Mouse (Mus musculus): ENCODE measurements at regions not wholly inside any gene's neighbourhood (a gene's known extent, or its start where the extent isn't known, plus 50 kb on each side); places are given as distances from the start of the nearest gene placed in this dataset.

GRCm38 (mm10) chr8:92194065-92194464, 163.4 kb upstream of the Irx5 start:
- peak; percentile 61; the same call in 1 of the 2 replicates for ATAC-seq (ENCODE audit: low FRiP score, low read depth)
- Histone ChIP-seq H3K9ac (peak overlapping the region; percentile 31; the same call in 1 of the 2 replicates), H3K4me2 (replicated peaks) (peak overlapping the region; percentile 51)

GRCm38 (mm10) chr8:92190261-92191025, 167.0 kb upstream of the Irx5 start:
- H3K27me3 ChIP-seq, result peaks cover 19% of the 10 kb centered on the region
- H3K4me3 ChIP-seq, result no peak overlapping the region
- H3K4me2 ChIP-seq (replicated peaks), result no peak overlapping the region
- no peaks in the 10 kb centered on the region for H3K36me3 ChIP-seq
- ATAC-seq (ENCODE audit: low FRiP score, low read depth), result no peak
- H3K9me3 ChIP-seq, result no peaks in the 10 kb centered on the region
- 82% methylated on average over 16 of the region's 16 CpGs for WGBS
- no peak overlapping the region for H3K9ac ChIP-seq
- H3K4me1 ChIP-seq, result peaks cover 18% of the 10 kb centered on the region
- H3K27ac ChIP-seq, result no peak overlapping the region

More at GRCm38 (mm10) chr8:92194065-92194464, 163.4 kb upstream of the Irx5 start:
- Histone ChIP-seq H3K27ac (peak overlapping the region; percentile 28; the same call in 1 of the 2 replicates), H3K27me3 (peaks cover 26% of the 10 kb centered on the region), H3K36me3 (no peaks in the 10 kb centered on the region), H3K9me3 (no peaks in the 10 kb centered on the region), H3K4me1 (peaks cover 14% of the 10 kb centered on the region), H3K4me3 (0 out of 2 replicates have a peak overlapping the region, but pooled peaks have one; percentile 10)
- 17% methylated on average over 14 of the region's 14 CpGs for WGBS

- no peaks in the 10 kb centered on the region for H3K36me3 ChIP-seq
- WGBS, result 25% methylated on average over 1 of the region's 1 CpGs
- no peak overlapping the region for H3K27ac ChIP-seq
- peaks cover 28% of the 10 kb centered on the region for H3K27me3 ChIP-seq
- ATAC-seq (ENCODE audit: low FRiP score, low read depth), result no peak
- H3K9me3 ChIP-seq, result no peaks in the 10 kb centered on the region
- no peak overlapping the region for H3K4me3 ChIP-seq
- H3K9ac ChIP-seq, result no peak overlapping the region
- no peak overlapping the region for H3K4me2 ChIP-seq (replicated peaks)
- H3K4me1 ChIP-seq, result peaks cover 18% of the 10 kb centered on the region
Observed at GRCm38 (mm10) chr8:92183331-92183730, 174.1 kb upstream of the Irx5 start.

- Histone ChIP-seq H3K4me2 (replicated peaks) (no peak overlapping the region), H3K4me3 (no peak overlapping the region), H3K36me3 (no peaks in the 10 kb centered on the region), H3K9ac (no peak overlapping the region), H3K4me1 (peaks cover 37% of the 10 kb centered on the region), H3K27ac (no peak overlapping the region), H3K9me3 (no peaks in the 10 kb centered on the region), H3K27me3 (peaks cover 32% of the 10 kb centered on the region)
- no peak for ATAC-seq (ENCODE audit: low FRiP score, low read depth)
- 89% methylated on average over 4 of the region's 4 CpGs for whole genome bisulfite sequencing
Observed at GRCm38 (mm10) chr8:92180651-92181050, 176.8 kb upstream of the Irx5 start.

GRCm38 (mm10) chr8:92179327-92179726, 178.1 kb upstream of the Irx5 start:
- Histone ChIP-seq H3K4me2 (replicated peaks) (no peak overlapping the region), H3K36me3 (no peaks in the 10 kb centered on the region), H3K27ac (no peak overlapping the region), H3K4me1 (peaks cover 35% of the 10 kb centered on the region), H3K9me3 (no peaks in the 10 kb centered on the region), H3K27me3 (peaks cover 29% of the 10 kb centered on the region), H3K9ac (no peak overlapping the region), H3K4me3 (no peak overlapping the region)
- ATAC-seq (ENCODE audit: low FRiP score, low read depth), result no peak
- WGBS, result 25% methylated on average over 2 of the region's 2 CpGs

- H3K27me3 ChIP-seq, result peaks cover 18% of the 10 kb centered on the region
- H3K36me3 ChIP-seq, result no peaks in the 10 kb centered on the region
- no peak overlapping the region for H3K27ac ChIP-seq
- WGBS, result 69% methylated on average over 5 of the region's 5 CpGs
- H3K4me2 ChIP-seq (replicated peaks), result no peak overlapping the region
- H3K9me3 ChIP-seq, result no peaks in the 10 kb centered on the region
- no peak for ATAC-seq (ENCODE audit: low FRiP score, low read depth)
- no peak overlapping the region for H3K4me3 ChIP-seq
- peaks cover 47% of the 10 kb centered on the region for H3K4me1 ChIP-seq
- no peak overlapping the region for H3K9ac ChIP-seq
Observed at GRCm38 (mm10) chr8:92176101-92176500, 181.3 kb upstream of the Irx5 start.

- no peak for ATAC-seq (ENCODE audit: low FRiP score, low read depth)
- Histone ChIP-seq H3K4me1 (peaks cover 38% of the 10 kb centered on the region), H3K27ac (no peak overlapping the region), H3K36me3 (no peaks in the 10 kb centered on the region), H3K9ac (no peak overlapping the region), H3K9me3 (no peaks in the 10 kb centered on the region), H3K27me3 (peaks cover 21% of the 10 kb centered on the region), H3K4me3 (no peak overlapping the region), H3K4me2 (replicated peaks) (no peak overlapping the region)
- WGBS, result 71% methylated on average over 2 of the region's 2 CpGs
Observed at GRCm38 (mm10) chr8:92174106-92174505, 183.3 kb upstream of the Irx5 start.

- no peaks in the 10 kb centered on the region for H3K36me3 ChIP-seq
- H3K4me1 ChIP-seq, result peaks cover 35% of the 10 kb centered on the region
- no peaks in the 10 kb centered on the region for H3K9me3 ChIP-seq
- H3K4me3 ChIP-seq, result no peak overlapping the region
- no peak for ATAC-seq (ENCODE audit: low FRiP score, low read depth)
- no peak overlapping the region for H3K4me2 ChIP-seq (replicated peaks)
- 49% methylated on average over 2 of the region's 2 CpGs for WGBS
- H3K9ac ChIP-seq, result no peak overlapping the region
- H3K27me3 ChIP-seq, result peaks cover 26% of the 10 kb centered on the region
- no peak overlapping the region for H3K27ac ChIP-seq
Observed at GRCm38 (mm10) chr8:92171578-92171977, 185.8 kb upstream of the Irx5 start.

GRCm38 (mm10) chr8:92167340-92167783, 190.1 kb upstream of the Irx5 start:
- Histone ChIP-seq H3K9ac (no peak overlapping the region), H3K27ac (no peak overlapping the region), H3K4me3 (no peak overlapping the region), H3K9me3 (no peaks in the 10 kb centered on the region), H3K4me2 (replicated peaks) (no peak overlapping the region), H3K36me3 (no peaks in the 10 kb centered on the region), H3K4me1 (peaks cover 25% of the 10 kb centered on the region), H3K27me3 (peaks cover 26% of the 10 kb centered on the region)
- 11% methylated on average over 4 of the region's 4 CpGs for WGBS
- ATAC-seq (ENCODE audit: low FRiP score, low read depth), result no peak

- WGBS, result 83% methylated on average over 6 of the region's 6 CpGs
Observed at GRCm38 (mm10) chr8:92165306-92165705, 192.1 kb upstream of the Irx5 start.

GRCm38 (mm10) chr8:92164496-92164895, 192.9 kb upstream of the Irx5 start:
- Histone ChIP-seq H3K27me3 (peaks cover 11% of the 10 kb centered on the region; the same call in 1 of the 2 replicates), H3K4me2 (replicated peaks) (no peak overlapping the region), H3K36me3 (no peaks in the 10 kb centered on the region), H3K4me1 (peaks cover 18% of the 10 kb centered on the region), H3K27ac (no peak overlapping the region), H3K4me3 (no peak overlapping the region), H3K9me3 (0 out of 2 replicates have a peak, but pooled peaks cover 3% of the 10 kb centered on the region), H3K9ac (no peak overlapping the region)
- no peak for ATAC-seq (ENCODE audit: low FRiP score, low read depth)
- WGBS, result 93% methylated on average over 4 of the region's 4 CpGs

More at GRCm38 (mm10) chr8:92165306-92165705, 192.1 kb upstream of the Irx5 start:
- Histone ChIP-seq H3K4me1 (peaks cover 16% of the 10 kb centered on the region), H3K4me2 (replicated peaks) (no peak overlapping the region), H3K36me3 (no peaks in the 10 kb centered on the region), H3K27ac (no peak overlapping the region), H3K9ac (no peak overlapping the region), H3K9me3 (0 out of 2 replicates have a peak, but pooled peaks cover 3% of the 10 kb centered on the region), H3K27me3 (peaks cover 16% of the 10 kb centered on the region), H3K4me3 (no peak overlapping the region)
- ATAC-seq (ENCODE audit: low FRiP score, low read depth), result no peak

- H3K27ac ChIP-seq, result no peak overlapping the region
- peaks cover 10% of the 10 kb centered on the region for H3K4me1 ChIP-seq
- no peak overlapping the region for H3K4me2 ChIP-seq (replicated peaks)
- WGBS, result 58% methylated on average over 2 of the region's 2 CpGs
- no peak overlapping the region for H3K9ac ChIP-seq
- no peak overlapping the region for H3K4me3 ChIP-seq
- no peak for ATAC-seq (ENCODE audit: low FRiP score, low read depth)
- 0 out of 2 replicates have a peak, but pooled peaks cover 3% of the 10 kb centered on the region for H3K9me3 ChIP-seq
- peaks cover 26% of the 10 kb centered on the region for H3K27me3 ChIP-seq
- no peaks in the 10 kb centered on the region for H3K36me3 ChIP-seq
Observed at GRCm38 (mm10) chr8:92161002-92161401, 196.4 kb upstream of the Irx5 start.

All from limb, embryonic 13.5 days (tissue).